Mouse (Mus musculus) liver, adult 2 months (tissue): ENCODE measurements at regions not wholly inside any gene's neighbourhood (a gene's known extent, or its start where the extent isn't known, plus 50 kb on each side); places are given as distances from the start of the nearest gene placed in this dataset.

Experiments
- CTCF ChIP-seq: fragments of 200-500 bp; IDR thresholded peaks from 2 replicates; pipeline ENCODE4 v1.5.1; 2011; ENCODE audit warnings: low read depth, low read length, control low read depth
- POLR2A ChIP-seq: fragments of 200-500 bp; IDR thresholded peaks from 2 replicates; pipeline ENCODE4 v1.6.1; 2011; ENCODE audit warnings: low read length, control low read depth; ENCODE audit not compliant: insufficient read depth; ENCODE audit errors: extremely low read depth

GRCm38 (mm10) chr5:116766261-116766660 lies 174.6 kb upstream of the Srrm4 start:
- TF ChIP-seq POLR2A (no peak), CTCF (no peak)
